Mouse (Mus musculus) embryonic fibroblast, embryonic 13.5 days (primary cell): ENCODE measurements around the gene Abca8a. TPM values are rescaled to one million over a fixed set of nuclear protein-coding genes. Genes with fewer than 3 reads are reported as not detected.
"Not testable (repeated sequence)": the region's sequence is repeated elsewhere in the genome, so short reads cannot be mapped to it uniquely, and the experiment has no call there.

ENCODE experiments used
- H3K27ac ChIP-seq: 2 replicates; pipeline ENCODE4 v1.5.1; 2012; ENCODE audit warnings: low read length, control low read depth, inconsistent platforms; ENCODE audit not compliant: insufficient read depth
- H3K4me1 ChIP-seq: 2 replicates; pipeline ENCODE4 v1.6.1; 2011; ENCODE audit warnings: low read length; ENCODE audit not compliant: control insufficient read depth, insufficient read depth
- H3K4me3 ChIP-seq: 2 replicates; pipeline ENCODE4 v1.5.1; 2011; ENCODE audit warnings: mild to moderate bottlenecking, control low read depth, low read length; ENCODE audit not compliant: insufficient read depth
- CTCF ChIP-seq: IDR thresholded peaks from 2 replicates; pipeline ENCODE4 v1.5.1; 2011; ENCODE audit warnings: mild to moderate bottlenecking, control low read depth, low read length, moderate library complexity, borderline replicate concordance; ENCODE audit not compliant: insufficient read depth
- POLR2A ChIP-seq: IDR thresholded peaks from 2 replicates; pipeline ENCODE4 v1.6.1; 2011; ENCODE audit warnings: low read depth, mild to moderate bottlenecking, control low read depth, low read length, moderate library complexity
- polyA plus RNA-seq: library from polyadenylated mRNA; stranded (reverse); fragments of >200 nt; gene quantifications from 2 replicates; pipeline ENCODE4 v1.2.4, GENCODE M21; 2011; ENCODE audit warnings: low read depth; ENCODE audit not compliant: missing spikeins, insufficient read length

Abca8a gene
- polyA plus RNA-seq, 1 experiment = 1.0 TPM

- Histone ChIP-seq H3K4me3 (no peak overlapping the region), H3K27ac (no peak overlapping the region), H3K4me1 (peaks cover 4% of the 10 kb centered on the region; the same call in 1 of the 2 replicates)
- no peak for TF ChIP-seq CTCF
- no peak for TF ChIP-seq POLR2A
Observed at GRCm38 (mm10) chr11:109990256-109990655, 105.5 kb downstream of the Abca8a start.

GRCm38 (mm10) chr11:109988164-109988563 lies 107.6 kb downstream of the Abca8a start:
- no peak for TF ChIP-seq POLR2A
- no peak for TF ChIP-seq CTCF
- Histone ChIP-seq H3K4me1 (no peaks in the 10 kb centered on the region), H3K27ac (no peak overlapping the region)

GRCm38 (mm10) chr11:109987460-109988072 lies 108.2 kb downstream of the Abca8a start:
- not testable (repeated sequence) for H3K27ac ChIP-seq, H3K4me3 ChIP-seq, H3K4me1 ChIP-seq

More at GRCm38 (mm10) chr11:109988164-109988563, 107.6 kb downstream of the Abca8a start:
- H3K4me3 ChIP-seq = no peak overlapping the region

GRCm38 (mm10) chr11:109981872-109982271 lies 113.9 kb downstream of the Abca8a start:
- Histone ChIP-seq H3K27ac (no peak overlapping the region), H3K4me1 (no peaks in the 10 kb centered on the region), H3K4me3 (no peak overlapping the region)
- TF ChIP-seq CTCF (no peak), POLR2A (no peak)

Other genes starting within 250 kb of the Abca8a start
- gene Abca8b, start 100.1 kb downstream of the Abca8a start, polyA plus RNA-seq = 0.91 and 1.2 TPM in 2 replicates
- 0.65 and 2.7 TPM in 2 replicates for gene Abca9, start 72.2 kb upstream of the Abca8a start, polyA plus RNA-seq
- gene Abca6, start 155.8 kb upstream of the Abca8a start, polyA plus RNA-seq = 1.2 and 1.3 TPM in 2 replicates
- gene Abca5, start 241.7 kb upstream of the Abca8a start, polyA plus RNA-seq = 13.7 and 22.6 TPM in 2 replicates